13 mouse cellular contexts compared by ENCODE assay signal in the genomic region with DNA sequence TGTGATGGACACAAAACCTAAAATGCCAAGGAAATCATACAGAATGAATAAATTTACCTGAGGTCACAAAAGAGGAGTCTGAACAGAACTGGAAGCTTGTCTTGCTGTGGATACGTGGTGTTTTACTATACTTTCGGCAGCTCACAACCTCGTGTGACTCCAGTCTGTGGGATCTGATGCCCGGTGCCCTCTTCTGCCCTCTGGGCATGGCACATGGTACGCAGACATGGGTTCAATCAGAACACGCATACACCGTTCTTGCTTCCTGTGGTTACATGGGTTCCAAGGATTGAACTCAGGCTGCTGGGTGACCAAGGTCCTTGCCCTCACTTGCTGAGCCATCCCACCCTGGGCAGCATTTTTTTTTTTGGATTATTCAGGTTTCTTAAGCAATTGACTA.
DNase-seq lines count a peak whose midpoint lies in the region.
"Had no signal": no experiment of that assay in that cellular context is flagged by ENCODE, and none has a peak within 500 bp of the region (broad histone marks: within the 10 kb centered on the region; RNA-seq: fewer than 3 reads in every experiment).

No protein-coding gene starts in this region.

- DNase-seq in cerebellum, adult 9-10 months = peak; percentile 28
- no peak for DNase-seq in cerebellum, adult 18-20 months
- peak; percentile 0 for DNase-seq in lung, postnatal 10 days
- no peak for DNase-seq in lung, postnatal 25 days (ENCODE audit: low spot score)
- peak; percentile 0 for DNase-seq in R1 (ENCODE audit: low read depth, low spot score)
- DNase-seq in naive thymus-derived CD4-positive, alpha-beta T cell, adult 2 months (ENCODE audit: low read depth) = peak; percentile 15
- DNase-seq in spleen, adult 12 weeks (ENCODE audit: low spot score) = no peak
- DNase-seq: adrenal gland, adult 2 months; adrenal gland, postnatal 25 days; embryo, embryonic 11 days; gastrocnemius, postnatal 36 days; heart, adult 18-20 months; heart, postnatal 10 days had no signal

Comparison
In these comparisons a context has a peak if more than half of its experiments do, and no peak if none do; other contexts are left out.
1. DNase-seq: peak in cerebellum, adult 9-10 months (single experiment), lung, postnatal 10 days (single experiment), R1 (single experiment) and naive thymus-derived CD4-positive, alpha-beta T cell, adult 2 months (single experiment); none in cerebellum, adult 18-20 months (0 of 2), lung, postnatal 25 days (single experiment) and spleen, adult 12 weeks (single experiment).